Mouse (Mus musculus) gastrocnemius, postnatal 25 days (tissue): ENCODE measurements around the gene Larp1b. TPM values are rescaled to one million over a fixed set of nuclear protein-coding genes. Genes with fewer than 3 reads are reported as not detected.
"Not testable (repeated sequence)": the region's sequence is repeated elsewhere in the genome, so short reads cannot be mapped to it uniquely, and the experiment has no call there.

Experiments used
- DNase-seq: peaks from one replicate; pipeline ENCODE4 v3.0.0; 2022
- long read RNA-seq, 2 experiments: library from polyadenylated mRNA; stranded (forward); transcript quantifications; one replicate each; pipeline ENCODE4 v2.0.0; 2021
- total RNA-seq, 2 experiments: library from RNA; stranded (reverse); gene quantifications; 1 replicate in 1 of 2; 2 replicates in 1 of 2; pipeline ENCODE4 v1.2.3; 2021

The Larp1b gene
- total RNA-seq, result 10 to 100 TPM; 60.3 to 69.2 TPM
- long read RNA-seq, experiment 1, transcript Larp1b-202 (10 exons, 2,497 nt), result major isoform, 25 of 76 reads
- long read RNA-seq, experiment 1, partial matches to known transcripts, result 4 of 76 reads
- long read RNA-seq, experiment 1, other reads (novel, unspliced or antisense), result 46 of 76 reads
- long read RNA-seq, experiment 2, transcript Larp1b-202 (10 exons, 2,497 nt), result major isoform, 36 of 85 reads
- long read RNA-seq, experiment 2, partial matches to known transcripts, result 7 of 85 reads
- long read RNA-seq, experiment 2, other reads (novel, unspliced or antisense), result 42 of 85 reads

DNA sequence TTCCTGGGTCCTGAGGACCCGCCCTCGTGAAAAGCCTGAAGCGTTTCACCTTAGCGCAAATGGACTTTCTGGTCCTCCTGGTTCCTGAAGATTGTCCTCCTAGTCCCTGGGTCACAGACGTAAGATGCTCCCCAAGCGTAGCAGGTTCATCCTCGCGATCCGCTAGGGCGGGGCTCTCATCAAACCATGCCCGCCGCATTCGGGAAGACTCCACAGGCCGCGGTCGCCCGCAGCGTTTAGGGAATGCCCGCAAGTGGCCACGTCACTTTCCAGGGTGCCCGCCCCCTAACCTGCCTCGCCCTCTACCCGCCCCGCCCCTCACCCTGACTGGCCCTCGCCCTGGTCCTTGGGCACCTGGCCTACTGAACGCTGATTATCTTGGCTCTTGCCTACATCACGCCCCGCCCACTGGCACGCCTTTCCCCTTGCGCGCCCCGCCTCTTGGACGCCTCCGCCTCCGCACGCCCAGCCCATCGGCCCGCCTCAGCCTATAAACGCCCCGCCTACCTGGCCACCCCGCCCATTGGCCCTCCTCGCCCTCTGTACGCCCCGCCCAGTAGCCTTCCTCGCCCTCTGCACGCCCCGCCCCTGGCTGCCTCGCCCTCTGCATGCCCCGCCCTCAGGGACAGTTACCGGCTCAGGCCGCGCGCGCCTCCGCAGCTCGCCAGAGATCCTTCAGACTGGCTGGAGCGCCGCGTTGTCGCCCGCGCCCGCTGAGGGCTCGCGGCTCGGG lies at the start of gene Larp1b:
Larp1b (plus strand) TSS at position 659 of the 733 bp plus-strand sequence.
- peak; percentile 99 for DNase-seq

DNA sequence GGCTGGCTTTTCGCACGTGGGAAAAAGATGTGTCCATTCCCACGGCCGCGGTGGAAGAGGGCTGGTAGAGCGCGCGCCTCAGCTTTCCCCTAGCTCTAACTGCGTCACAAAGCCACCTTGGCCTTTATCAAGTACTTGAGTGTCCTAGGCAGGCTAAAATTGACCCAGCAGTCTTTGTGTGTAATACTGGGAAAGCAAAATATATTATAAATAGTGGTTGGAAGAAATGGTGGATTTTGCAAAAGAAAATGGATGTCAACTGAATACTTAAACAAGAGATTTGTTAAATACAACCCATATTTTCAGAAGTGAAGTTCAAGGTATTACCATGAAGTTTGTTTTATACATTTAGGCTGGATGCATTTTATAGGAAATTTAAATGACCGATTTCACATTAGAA lies 47.2 kb upstream of the Larp1b start, which contains the start of gene 1700034I23Rik:
1700034I23Rik (minus strand) TSS at position 101 of the 400 bp plus-strand sequence.
- not testable (repeated sequence) for DNase-seq

GRCm38 (mm10) chr3:40938189-40938588 lies 11.4 kb upstream of the Larp1b start:
- DNase-seq, result no peak

GRCm38 (mm10) chr3:40938592-40938991 lies 11.0 kb upstream of the Larp1b start:
- no peak for DNase-seq

DNA sequence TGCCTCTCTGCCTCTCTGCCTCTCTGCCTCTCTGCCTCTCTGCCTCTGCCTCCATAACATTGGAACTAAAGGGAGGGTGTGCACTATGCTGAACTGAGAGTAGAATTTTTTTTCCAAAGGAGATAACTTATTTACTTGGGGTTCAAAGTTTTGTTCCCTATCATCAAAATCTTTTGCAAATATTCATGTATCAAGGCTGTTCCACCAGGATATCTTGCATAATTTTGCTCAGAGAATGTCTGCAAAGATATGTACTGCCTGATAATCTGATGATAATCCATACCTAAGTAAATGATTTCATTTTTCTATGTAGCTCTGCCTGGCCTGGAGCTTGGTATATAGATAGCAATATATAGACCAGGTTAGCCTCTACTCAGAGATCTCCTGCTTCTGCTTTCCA lies 10.6 kb upstream of the Larp1b start:
- no peak for DNase-seq

DNA sequence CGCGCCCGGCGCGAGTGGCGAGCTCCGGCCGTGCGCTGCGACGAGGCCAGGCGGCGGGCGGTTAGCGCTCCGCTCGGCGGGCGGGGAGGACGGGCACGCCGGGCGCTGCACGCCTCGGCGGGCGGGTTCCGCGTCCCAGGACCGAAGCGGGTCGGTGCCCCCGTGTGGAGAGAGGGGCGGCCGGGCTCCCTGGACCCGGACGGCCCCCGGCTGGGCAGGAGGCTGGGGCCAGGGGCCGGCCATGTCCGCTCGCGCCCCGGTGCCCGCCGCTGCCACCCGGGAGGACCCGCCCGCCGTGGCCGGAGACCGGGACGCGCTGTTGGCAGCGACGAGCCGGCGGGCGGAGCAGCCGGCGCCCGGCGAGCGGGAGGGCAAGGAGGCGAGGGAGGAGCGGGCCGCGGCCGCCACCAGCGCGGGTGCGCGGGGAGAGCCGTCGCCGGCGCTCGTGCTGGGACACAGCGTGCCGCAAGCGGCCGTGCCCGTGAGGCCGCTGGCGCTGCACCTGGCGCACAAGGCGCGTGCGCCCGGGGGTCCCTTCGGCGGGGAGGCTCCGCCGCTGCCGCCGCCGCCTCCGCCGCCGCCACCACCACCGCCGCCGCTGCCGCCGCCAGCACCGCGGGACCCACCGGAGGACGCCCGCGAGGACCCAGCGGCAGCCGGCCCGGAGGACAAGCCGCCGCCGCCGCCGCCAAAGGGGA lies 424 bp downstream of the Larp1b start:
- DNase-seq, result peak; percentile 42

- peak; percentile 56 for DNase-seq
Measured at GRCm38 (mm10) chr3:40950601-40951201, 1.1 kb downstream of the Larp1b start.

GRCm38 (mm10) chr3:40951365-40951764 lies 1.7 kb downstream of the Larp1b start:
- no peak for DNase-seq

- DNase-seq, result no peak
Measured at GRCm38 (mm10) chr3:40952606-40953005, 3.0 kb downstream of the Larp1b start.

DNA sequence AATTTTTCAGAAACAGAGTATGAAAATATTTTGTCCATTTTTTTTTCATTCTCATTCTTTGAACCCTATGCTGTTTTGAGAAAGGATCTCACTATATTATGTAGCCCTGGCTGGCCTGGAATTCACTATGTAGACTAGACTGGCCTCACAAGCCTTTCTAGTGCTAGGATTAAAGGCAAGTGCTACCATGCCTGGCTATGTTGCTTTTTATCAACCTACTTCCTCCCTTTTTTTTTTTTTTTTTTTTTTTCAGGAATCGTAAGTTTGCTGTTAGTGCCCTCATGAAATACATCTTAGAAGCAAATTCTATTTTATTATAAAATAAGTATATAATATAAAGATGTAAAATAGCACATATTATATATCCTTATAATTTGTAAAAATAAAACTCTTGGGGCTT lies 5.2 kb downstream of the Larp1b start:
- DNase-seq, result no peak

GRCm38 (mm10) chr3:40958831-40959230 lies 9.2 kb downstream of the Larp1b start:
- DNase-seq, result no peak

DNA sequence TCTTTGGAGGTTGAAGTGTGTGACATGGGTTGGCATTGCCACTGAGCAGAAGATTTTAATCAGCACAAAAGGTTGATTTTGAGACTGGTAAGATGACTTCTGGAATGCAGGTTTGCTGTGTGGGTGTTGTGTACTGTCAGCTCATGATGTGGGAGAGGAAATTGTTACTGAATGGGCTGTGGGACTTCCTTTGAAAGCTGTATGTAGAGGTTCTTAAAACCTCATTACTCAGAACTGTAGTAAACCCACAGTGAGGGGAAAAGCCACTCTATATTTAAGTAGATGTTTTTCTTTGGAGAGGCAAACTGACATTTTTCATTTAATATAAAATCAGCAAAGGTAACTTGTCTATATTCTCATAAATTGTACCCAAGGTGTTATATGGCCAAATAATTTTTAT lies 31.1 kb downstream of the Larp1b start:
- DNase-seq, result no peak

DNA sequence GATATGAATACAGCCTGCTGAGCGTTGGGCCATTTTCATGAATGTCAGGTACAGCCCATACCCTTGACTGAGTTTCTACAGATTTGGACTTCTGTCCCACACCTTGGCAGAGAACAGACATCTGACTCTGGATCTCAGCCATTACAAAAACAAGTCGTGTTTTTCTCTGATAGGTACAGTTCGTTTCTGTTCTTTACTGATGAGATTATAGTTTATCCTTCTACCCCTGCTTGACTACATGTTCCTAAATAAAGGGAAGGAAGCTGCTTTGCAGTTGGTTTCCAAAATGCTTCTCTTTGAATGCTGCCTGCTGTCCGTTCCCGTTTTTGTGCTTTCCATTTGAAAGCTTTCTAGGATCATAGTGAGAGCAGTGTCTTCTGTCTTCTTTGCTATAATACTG lies 37.9 kb downstream of the Larp1b start:
- DNase-seq, result no peak

DNA sequence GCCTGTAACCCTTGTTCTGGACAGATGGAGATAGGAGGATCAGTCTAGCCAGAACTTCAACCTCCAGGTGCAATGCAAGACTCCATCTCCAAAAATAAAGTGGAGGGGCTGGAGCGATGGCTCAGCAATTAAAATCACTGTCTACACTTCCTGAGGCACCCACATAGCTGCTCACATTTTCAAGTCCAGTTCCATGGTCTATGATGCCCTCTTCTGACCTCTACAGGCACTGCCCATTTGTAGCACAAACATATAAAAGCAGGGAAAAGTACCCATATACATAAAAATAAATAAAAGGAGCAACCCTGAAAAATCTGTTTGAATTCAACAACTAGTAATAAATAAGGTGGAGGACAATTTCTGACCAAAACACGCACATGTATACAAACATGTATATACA lies 39.1 kb downstream of the Larp1b start:
- no peak for DNase-seq

DNA sequence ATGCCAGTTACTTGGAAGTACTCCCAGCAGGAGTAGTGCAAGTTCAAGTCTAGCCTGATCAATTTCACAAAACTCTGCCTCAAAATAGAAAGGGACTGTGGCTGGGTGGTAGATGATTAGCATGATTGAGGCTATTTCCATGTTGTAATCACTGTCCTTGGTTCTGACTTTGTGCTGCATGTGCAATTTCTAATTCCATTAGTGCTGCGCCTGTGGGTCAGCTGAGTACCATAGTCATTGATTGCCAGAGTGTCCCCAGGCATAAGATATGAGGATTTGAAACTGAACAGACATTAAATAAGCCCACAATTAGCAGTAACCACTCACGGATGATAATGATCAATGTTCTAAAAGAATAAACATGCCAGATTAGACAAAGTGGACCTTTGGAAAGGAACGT lies 41.9 kb downstream of the Larp1b start:
- no peak for DNase-seq

DNA sequence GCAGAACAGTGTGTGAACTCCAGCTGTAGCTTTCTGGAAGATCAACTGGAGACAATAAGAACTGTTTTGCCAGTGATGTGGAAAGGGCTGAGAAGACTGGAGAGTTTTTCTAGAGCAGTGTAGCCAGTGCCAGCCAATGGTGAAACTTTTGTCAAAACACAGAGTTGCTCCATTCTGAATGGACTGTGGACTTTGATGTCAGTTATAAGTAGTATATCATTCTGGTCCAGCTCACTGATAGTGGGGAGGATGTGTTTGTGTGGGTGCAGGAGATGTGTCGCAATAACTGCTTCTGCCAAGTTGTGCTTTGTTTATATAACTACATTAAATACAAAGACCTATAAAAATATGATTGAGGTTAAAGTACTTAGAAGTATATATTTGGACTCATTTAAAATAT lies 45.5 kb downstream of the Larp1b start:
- no peak for DNase-seq

GRCm38 (mm10) chr3:41009315-41009714 lies 59.7 kb downstream of the Larp1b start:
- DNase-seq, result no peak

GRCm38 (mm10) chr3:41009990-41010389 lies 60.4 kb downstream of the Larp1b start:
- no peak for DNase-seq

- DNase-seq, result no peak
Measured at GRCm38 (mm10) chr3:41010701-41011100, 61.1 kb downstream of the Larp1b start.

DNA sequence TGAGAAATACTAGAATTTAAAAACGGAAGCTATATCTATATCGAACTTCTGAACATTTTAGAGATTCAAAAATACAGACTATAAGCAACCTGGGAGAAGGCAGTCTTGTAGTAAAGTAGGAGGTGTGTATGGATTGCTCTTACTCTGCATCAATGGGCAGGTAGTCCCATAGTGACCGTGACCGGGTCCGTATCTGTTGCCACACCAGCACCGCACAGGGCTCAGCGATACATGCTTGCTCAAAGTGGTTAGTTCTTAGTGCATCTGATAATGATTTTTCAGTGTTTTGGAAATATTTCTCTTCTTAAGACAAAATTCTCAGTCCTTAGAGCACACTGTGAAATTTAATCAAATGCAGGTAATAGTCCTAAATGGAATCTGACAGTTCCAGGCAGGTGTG lies 62.8 kb downstream of the Larp1b start:
- DNase-seq, result no peak

GRCm38 (mm10) chr3:41014946-41015345 lies 65.3 kb downstream of the Larp1b start:
- no peak for DNase-seq

DNA sequence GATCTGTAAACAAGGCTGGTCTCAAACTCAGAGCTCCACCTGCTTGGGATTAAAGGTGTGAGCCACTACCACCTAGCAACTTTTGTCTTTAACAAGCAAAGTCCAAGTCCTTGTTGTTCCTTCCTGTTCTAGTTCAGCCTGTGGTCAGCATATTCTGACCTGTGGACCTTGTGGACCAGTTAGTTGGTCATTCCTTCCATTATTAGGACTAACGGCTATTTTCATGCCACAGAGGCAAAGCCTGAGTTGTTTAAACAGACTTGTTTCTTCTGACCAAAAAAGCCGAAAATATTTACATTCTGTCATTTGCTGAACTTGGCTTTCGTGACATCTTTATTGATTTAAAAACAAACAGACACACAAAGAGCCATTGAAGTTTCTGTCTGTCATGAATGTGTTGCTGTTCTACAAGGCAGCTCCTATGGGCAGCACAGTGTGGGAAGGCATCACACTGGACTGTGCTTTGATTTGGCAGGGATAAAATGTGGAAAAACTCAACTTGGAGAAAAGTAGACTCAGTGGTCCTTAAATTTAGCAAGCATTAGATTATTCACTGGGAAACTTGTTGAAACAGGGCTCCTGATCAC lies 68.5 kb downstream of the Larp1b start:
- DNase-seq, result no peak
